Mouse (Mus musculus): ENCODE data around the gene Clptm1. TPM values are rescaled to one million over a fixed set of nuclear protein-coding genes. Genes with fewer than 3 reads are reported as not detected.

The Clptm1 gene
- polyA plus RNA-seq, 1 experiment from 2014 or later = 134 TPM

DNA sequence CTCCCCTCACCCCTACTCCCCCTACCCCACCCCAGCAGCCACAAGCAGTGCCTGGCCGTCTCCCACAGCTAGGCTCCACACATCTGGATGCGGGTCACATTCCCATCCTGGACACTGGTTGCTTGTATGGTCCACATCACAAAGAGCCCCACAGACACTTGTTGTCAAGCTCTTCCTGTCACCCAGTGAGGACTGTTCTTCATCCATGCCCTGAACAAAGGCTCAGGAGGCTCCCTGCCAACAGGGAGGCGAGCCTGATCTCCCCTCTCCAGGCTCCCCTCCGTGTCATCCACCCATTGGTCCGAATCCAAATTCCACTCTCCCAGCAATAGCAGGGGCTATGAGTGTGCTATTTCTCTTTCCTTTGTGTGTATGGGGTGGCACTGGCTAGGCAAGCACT, 64.3 kb downstream of the Clptm1 start:
- Histone ChIP-seq H3K9me3 (ENCODE audit: control insufficient read depth, low read length) (no peaks in the 10 kb centered on the region), H3K4me1 (ENCODE audit: control insufficient read depth, insufficient read depth, low read length) (peaks cover 14% of the 10 kb centered on the region), H3K27ac (replicated peaks; ENCODE audit: low read depth, low read length) (no peak overlapping the region), H3K4me3 (replicated peaks; ENCODE audit: low read depth, low read length) (no peak overlapping the region), H3K9ac (replicated peaks; ENCODE audit: low read length) (no peak overlapping the region), H3K4me2 (ENCODE audit: low read length) (no peak overlapping the region), H3K36me3 (ENCODE audit: control insufficient read depth, insufficient read depth, low read length) (peaks cover 60% of the 10 kb centered on the region), H3K27me3 (ENCODE audit: control insufficient read depth, insufficient read depth, low read length) (no peaks in the 10 kb centered on the region)
- 48% methylated on average over 5 of the region's 5 CpGs for WGBS
- peak; percentile 35; the same call in 1 of the 2 replicates for ATAC-seq (ENCODE audit: low FRiP score, low TSS enrichment)
- peak; percentile 57 for DNase-seq

DNA sequence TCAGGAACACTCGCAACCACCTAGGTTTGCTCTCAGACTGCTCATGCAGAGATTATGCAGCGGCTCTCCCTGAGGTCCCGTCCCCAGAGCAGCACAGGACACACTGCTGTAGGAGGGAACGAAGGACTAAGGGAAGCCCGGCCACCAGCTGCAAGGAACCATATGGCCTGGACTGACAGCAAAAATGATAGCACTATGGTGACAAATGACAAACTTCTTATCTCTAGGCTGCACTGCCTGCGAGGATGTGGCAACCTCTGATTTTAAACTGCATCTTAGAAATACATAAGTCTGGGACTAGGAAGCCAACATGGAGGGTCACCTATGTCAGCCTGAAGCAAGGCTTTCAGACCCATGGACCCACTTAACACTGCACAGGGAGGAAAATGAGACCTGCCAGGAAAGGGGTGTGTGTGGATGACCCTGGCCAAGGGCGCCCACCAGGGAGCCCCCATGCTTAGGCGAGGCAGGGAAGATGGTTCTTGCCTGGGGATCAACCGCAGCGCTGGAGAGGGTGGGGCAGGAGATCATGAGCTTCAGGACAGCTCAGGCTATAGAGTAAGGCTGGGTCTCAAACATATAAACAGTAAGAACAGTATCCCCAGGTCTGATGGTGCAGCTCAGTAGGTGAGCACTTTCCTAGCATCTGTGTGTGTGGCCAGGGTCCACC, 71.6 kb downstream of the Clptm1 start:
- Histone ChIP-seq H3K9me3 (ENCODE audit: control insufficient read depth, low read length) (no peaks in the 10 kb centered on the region), H3K27ac (replicated peaks; ENCODE audit: low read depth, low read length) (no peak overlapping the region), H3K36me3 (ENCODE audit: control insufficient read depth, insufficient read depth, low read length) (peaks cover 92% of the 10 kb centered on the region), H3K4me1 (ENCODE audit: control insufficient read depth, insufficient read depth, low read length) (no peaks in the 10 kb centered on the region), H3K9ac (replicated peaks; ENCODE audit: low read length) (no peak overlapping the region), H3K27me3 (ENCODE audit: control insufficient read depth, insufficient read depth, low read length) (no peaks in the 10 kb centered on the region), H3K4me3 (replicated peaks; ENCODE audit: low read depth, low read length) (no peak overlapping the region), H3K4me2 (ENCODE audit: low read length) (no peak overlapping the region)
- ATAC-seq (ENCODE audit: low FRiP score, low TSS enrichment) (no peak), DNase-seq (no peak)
- WGBS = 94% methylated on average over 10 of the region's 10 CpGs

DNA sequence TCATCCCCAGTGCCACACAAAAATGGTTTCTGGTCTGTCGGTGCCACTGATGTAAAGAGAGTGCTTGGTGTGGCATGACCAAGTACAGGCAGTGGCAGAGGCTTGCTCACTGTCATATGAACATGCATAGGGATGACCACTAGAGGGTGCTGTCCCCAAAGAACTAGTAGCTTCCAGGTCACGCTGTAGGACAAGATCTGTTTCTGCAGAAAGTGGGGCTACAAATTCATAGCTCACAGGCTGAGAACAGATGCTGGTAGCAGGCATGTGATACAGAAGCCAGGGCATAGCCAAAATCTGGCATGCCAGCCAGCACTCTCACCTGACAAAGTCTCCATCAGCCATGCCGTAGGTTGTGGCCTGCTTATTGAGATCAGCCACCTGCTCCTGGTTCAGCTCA, 74.9 kb downstream of the Clptm1 start:
- Histone ChIP-seq H3K9me3 (ENCODE audit: control insufficient read depth, low read length) (no peaks in the 10 kb centered on the region), H3K9ac (replicated peaks; ENCODE audit: low read length) (no peak overlapping the region), H3K4me3 (replicated peaks; ENCODE audit: low read depth, low read length) (no peak overlapping the region), H3K4me1 (ENCODE audit: control insufficient read depth, insufficient read depth, low read length) (no peaks in the 10 kb centered on the region), H3K27ac (replicated peaks; ENCODE audit: low read depth, low read length) (no peak overlapping the region), H3K27me3 (ENCODE audit: control insufficient read depth, insufficient read depth, low read length) (no peaks in the 10 kb centered on the region), H3K4me2 (ENCODE audit: low read length) (no peak overlapping the region), H3K36me3 (ENCODE audit: control insufficient read depth, insufficient read depth, low read length) (peaks cover 99% of the 10 kb centered on the region)
- DNase-seq = peak; percentile 91
- ATAC-seq (ENCODE audit: low FRiP score, low TSS enrichment) = peak; percentile 54; the same call in 1 of the 2 replicates
- WGBS = 57% methylated on average over 3 of the region's 3 CpGs

DNA sequence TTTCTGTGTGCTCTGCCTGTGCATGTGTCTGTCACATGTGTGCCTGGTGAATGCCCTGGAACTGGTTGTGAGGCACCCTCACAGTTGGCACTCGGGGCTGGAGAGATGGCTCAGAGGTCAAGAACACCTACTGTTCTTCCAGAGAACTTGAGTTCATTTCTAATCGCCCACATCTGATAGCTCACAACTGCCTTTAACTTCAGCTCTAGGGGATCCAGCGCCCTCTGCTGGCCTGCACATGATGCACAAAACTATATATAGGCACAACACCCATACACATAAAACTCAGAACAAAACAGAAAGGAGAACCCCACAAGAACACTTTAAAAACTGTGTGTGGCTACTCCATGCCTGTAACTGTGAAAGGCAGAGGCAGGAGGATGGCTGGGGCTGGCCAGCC, 75.6 kb downstream of the Clptm1 start:
- Histone ChIP-seq H3K27me3 (ENCODE audit: control insufficient read depth, insufficient read depth, low read length) (no peaks in the 10 kb centered on the region), H3K27ac (replicated peaks; ENCODE audit: low read depth, low read length) (no peak overlapping the region), H3K9me3 (ENCODE audit: control insufficient read depth, low read length) (no peaks in the 10 kb centered on the region), H3K4me1 (ENCODE audit: control insufficient read depth, insufficient read depth, low read length) (no peaks in the 10 kb centered on the region), H3K36me3 (ENCODE audit: control insufficient read depth, insufficient read depth, low read length) (peaks cover 100% of the 10 kb centered on the region), H3K4me3 (replicated peaks; ENCODE audit: low read depth, low read length) (no peak overlapping the region), H3K4me2 (ENCODE audit: low read length) (no peak overlapping the region), H3K9ac (replicated peaks; ENCODE audit: low read length) (no peak overlapping the region)
- no peak for ATAC-seq (ENCODE audit: low FRiP score, low TSS enrichment)
- WGBS = 60% methylated on average over 3 of the region's 3 CpGs
- DNase-seq = peak; percentile 70

DNA sequence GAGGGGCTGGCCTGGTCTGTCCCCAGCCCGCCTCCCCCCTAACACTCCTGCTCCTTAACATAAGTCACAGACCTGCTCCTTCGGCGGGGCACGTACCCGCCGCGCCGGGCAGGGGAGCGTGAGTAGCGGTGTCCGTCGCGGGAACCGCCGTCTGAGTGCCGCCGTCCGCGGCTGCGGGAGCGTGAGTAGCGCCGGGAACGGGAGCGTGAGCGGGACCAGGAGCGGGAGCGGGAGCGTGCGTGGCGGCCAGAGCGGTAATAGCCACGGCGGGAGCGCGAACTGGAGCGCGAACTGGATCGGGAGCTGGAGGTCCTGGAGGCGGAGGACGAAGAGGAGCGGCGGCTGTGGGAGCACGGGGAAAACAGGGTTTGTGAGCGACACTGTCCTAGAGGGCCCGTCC, 78.6 kb downstream of the Clptm1 start:
- H3K4me3 ChIP-seq (replicated peaks; ENCODE audit: low read depth, low read length) = no peak overlapping the region
- H3K9ac ChIP-seq (replicated peaks; ENCODE audit: low read length) = no peak overlapping the region
- peaks cover 93% of the 10 kb centered on the region for H3K36me3 ChIP-seq (ENCODE audit: control insufficient read depth, insufficient read depth, low read length)
- 76% methylated on average over 46 of the region's 46 CpGs for WGBS
- H3K9me3 ChIP-seq (ENCODE audit: control insufficient read depth, low read length) = no peaks in the 10 kb centered on the region
- H3K4me2 ChIP-seq (ENCODE audit: low read length) = no peak overlapping the region
- no peaks in the 10 kb centered on the region for H3K27me3 ChIP-seq (ENCODE audit: control insufficient read depth, insufficient read depth, low read length)
- DNase-seq = no peak
- H3K27ac ChIP-seq (replicated peaks; ENCODE audit: low read depth, low read length) = no peak overlapping the region
- ATAC-seq (ENCODE audit: low FRiP score, low TSS enrichment) = no peak
- no peaks in the 10 kb centered on the region for H3K4me1 ChIP-seq (ENCODE audit: control insufficient read depth, insufficient read depth, low read length)

Other genes with a start within 250 kb of the Clptm1 start
- 18.8 and 20.3 TPM in 2 replicates for gene Mark4, start 206.2 kb downstream of the Clptm1 start, polyA plus RNA-seq (2014; fragmentation: Nextera tagmentation; extraction: Ambion mirVana)
- gene Exoc3l2, start 201.7 kb downstream of the Clptm1 start, polyA plus RNA-seq (2014; fragmentation: Nextera tagmentation; extraction: Ambion mirVana) = 0.12 and 0.29 TPM in 2 replicates
- 2.5 and 6.1 TPM in 2 replicates for gene Bloc1s3, start 156.7 kb downstream of the Clptm1 start, polyA plus RNA-seq (2014; fragmentation: Nextera tagmentation; extraction: Ambion mirVana)
- gene Trappc6a, start 156.6 kb downstream of the Clptm1 start, polyA plus RNA-seq (2014; fragmentation: Nextera tagmentation; extraction: Ambion mirVana) = 30.1 and 36.6 TPM in 2 replicates
- 0.51 and 0.74 TPM in 2 replicates for gene Nkpd1, start 147.2 kb downstream of the Clptm1 start, polyA plus RNA-seq (2014; fragmentation: Nextera tagmentation; extraction: Ambion mirVana)
- 9.5 and 31.7 TPM in 2 replicates for gene Ppp1r37, start 102.0 kb downstream of the Clptm1 start, polyA plus RNA-seq (2014; fragmentation: Nextera tagmentation; extraction: Ambion mirVana)
- gene Zfp296, start 87.7 kb downstream of the Clptm1 start, polyA plus RNA-seq (2014; fragmentation: Nextera tagmentation; extraction: Ambion mirVana) = 0.22 and 0.32 TPM in 2 replicates
- gene Gemin7, start 87.4 kb downstream of the Clptm1 start, polyA plus RNA-seq (2014; fragmentation: Nextera tagmentation; extraction: Ambion mirVana) = 140 and 154 TPM in 2 replicates
- gene Clasrp, start 60.5 kb downstream of the Clptm1 start, polyA plus RNA-seq (2014; fragmentation: Nextera tagmentation; extraction: Ambion mirVana) = 44.7 and 50.4 TPM in 2 replicates
- gene Relb, start 35.6 kb downstream of the Clptm1 start, polyA plus RNA-seq (2014; fragmentation: Nextera tagmentation; extraction: Ambion mirVana) = 4.5 and 5.2 TPM in 2 replicates
- 0.37 TPM in 1 of 2 replicates, not detected in the other for gene Apoc2, start 12.9 kb upstream of the Clptm1 start, polyA plus RNA-seq (2014; fragmentation: Nextera tagmentation; extraction: Ambion mirVana)
- gene Gm44805, start 16.4 kb upstream of the Clptm1 start, polyA plus RNA-seq (2014; fragmentation: Nextera tagmentation; extraction: Ambion mirVana) = not detected in 2 replicates
- not detected in 2 replicates for gene Apoc4, start 16.4 kb upstream of the Clptm1 start, polyA plus RNA-seq (2014; fragmentation: Nextera tagmentation; extraction: Ambion mirVana)
- 1.7 and 2.0 TPM in 2 replicates for gene Apoc1, start 27.6 kb upstream of the Clptm1 start, polyA plus RNA-seq (2014; fragmentation: Nextera tagmentation; extraction: Ambion mirVana)
- 163 and 265 TPM in 2 replicates for gene Apoe, start 34.2 kb upstream of the Clptm1 start, polyA plus RNA-seq (2014; fragmentation: Nextera tagmentation; extraction: Ambion mirVana)
- gene Tomm40, start 50.4 kb upstream of the Clptm1 start, polyA plus RNA-seq (2014; fragmentation: Nextera tagmentation; extraction: Ambion mirVana) = 120 and 121 TPM in 2 replicates
- gene Nectin2, start 85.5 kb upstream of the Clptm1 start, polyA plus RNA-seq (2014; fragmentation: Nextera tagmentation; extraction: Ambion mirVana) = 41.1 and 46.1 TPM in 2 replicates
- 4.5 and 7.8 TPM in 2 replicates for gene Bcam, start 106.0 kb upstream of the Clptm1 start, polyA plus RNA-seq (2014; fragmentation: Nextera tagmentation; extraction: Ambion mirVana)
- gene Cblc, start 131.8 kb upstream of the Clptm1 start, polyA plus RNA-seq (2014; fragmentation: Nextera tagmentation; extraction: Ambion mirVana) = not detected in 2 replicates
- 0.77 and 1.2 TPM in 2 replicates for gene Bcl3, start 157.7 kb upstream of the Clptm1 start, polyA plus RNA-seq (2014; fragmentation: Nextera tagmentation; extraction: Ambion mirVana)
- 9.9 and 13.6 TPM in 2 replicates for gene Gm19345, start 187.0 kb upstream of the Clptm1 start, polyA plus RNA-seq (2014; fragmentation: Nextera tagmentation; extraction: Ambion mirVana)
- 0.90 TPM in 1 of 2 replicates, not detected in the other for gene Ceacam16, start 196.3 kb upstream of the Clptm1 start, polyA plus RNA-seq (2014; fragmentation: Nextera tagmentation; extraction: Ambion mirVana)
- gene Ceacam19, start 222.9 kb upstream of the Clptm1 start, polyA plus RNA-seq (2014; fragmentation: Nextera tagmentation; extraction: Ambion mirVana) = not detected in 2 replicates

All from midbrain, embryonic 14.5 days (tissue).